Mouse (Mus musculus) kidney, adult 11 months (tissue): ENCODE measurements around the gene Akap5.

Experiments
- DNase-seq: peaks from one replicate; pipeline ENCODE4 v3.0.0; 2022

Gene Akap5

GRCm38 (mm10) chr12:76311951-76312350, 12.7 kb upstream of the Akap5 start:
- DNase-seq, result no peak

GRCm38 (mm10) chr12:76318282-76319212, 6.1 kb upstream of the Akap5 start:
- no peak for DNase-seq

- no peak for DNase-seq
Measured at GRCm38 (mm10) chr12:76326437-76327220, 1.9 kb downstream of the Akap5 start.

GRCm38 (mm10) chr12:76328567-76329354, 4.1 kb downstream of the Akap5 start:
- no peak for DNase-seq

GRCm38 (mm10) chr12:76333688-76334087, 9.0 kb downstream of the Akap5 start:
- no peak for DNase-seq

- no peak for DNase-seq
Measured at GRCm38 (mm10) chr12:76335641-76336040, 10.9 kb downstream of the Akap5 start.

GRCm38 (mm10) chr12:76336111-76336965, 11.6 kb downstream of the Akap5 start:
- DNase-seq, result no peak

- DNase-seq, result peak; percentile 14
Measured at GRCm38 (mm10) chr12:76341080-76341479, 16.4 kb downstream of the Akap5 start.

- no peak for DNase-seq
Measured at GRCm38 (mm10) chr12:76345759-76346455, 21.2 kb downstream of the Akap5 start.

- DNase-seq, result no peak
Measured at GRCm38 (mm10) chr12:76349680-76350220, 25.1 kb downstream of the Akap5 start.

GRCm38 (mm10) chr12:76360868-76361267, 36.2 kb downstream of the Akap5 start:
- DNase-seq, result no peak

- no peak for DNase-seq
Measured at GRCm38 (mm10) chr12:76361405-76362302, 37.0 kb downstream of the Akap5 start.

GRCm38 (mm10) chr12:76362303-76362676, 37.6 kb downstream of the Akap5 start:
- DNase-seq, result no peak

GRCm38 (mm10) chr12:76366276-76366675, 41.6 kb downstream of the Akap5 start:
- DNase-seq, result no peak

- peak; percentile 50 for DNase-seq
Measured at GRCm38 (mm10) chr12:76367096-76367995, 42.7 kb downstream of the Akap5 start.

GRCm38 (mm10) chr12:76368201-76368789, 43.6 kb downstream of the Akap5 start:
- no peak for DNase-seq

- DNase-seq, result no peak
Measured at GRCm38 (mm10) chr12:76368790-76369205, 44.1 kb downstream of the Akap5 start.

- DNase-seq, result peak; percentile 83
Measured at GRCm38 (mm10) chr12:76369206-76369977, 44.7 kb downstream of the Akap5 start, which contains the start of gene Zbtb25. Zbtb25 (minus strand) TSS chr12:76369602.
